Mouse (Mus musculus) left cerebral cortex, adult 18-20 months (tissue): Measurements from ENCODE around the gene Sirt2. TPM values are rescaled to one million over a fixed set of nuclear protein-coding genes. Genes with fewer than 3 reads are reported as not detected.

Experiments used
- DNase-seq, 2 experiments: peaks; one replicate each; pipeline ENCODE4 v3.0.0; 2021 to 2022; ENCODE audit warnings: low spot score in 2 of 2, mixed read lengths in 1 of 2
- total RNA-seq, 2 experiments: library from RNA; stranded (reverse); gene quantifications; 2 replicates each; pipeline ENCODE4 v1.2.3; 2021

Sirt2 gene
- total RNA-seq, 2 experiments from 2014 or later = 120 to 122 TPM

DNA sequence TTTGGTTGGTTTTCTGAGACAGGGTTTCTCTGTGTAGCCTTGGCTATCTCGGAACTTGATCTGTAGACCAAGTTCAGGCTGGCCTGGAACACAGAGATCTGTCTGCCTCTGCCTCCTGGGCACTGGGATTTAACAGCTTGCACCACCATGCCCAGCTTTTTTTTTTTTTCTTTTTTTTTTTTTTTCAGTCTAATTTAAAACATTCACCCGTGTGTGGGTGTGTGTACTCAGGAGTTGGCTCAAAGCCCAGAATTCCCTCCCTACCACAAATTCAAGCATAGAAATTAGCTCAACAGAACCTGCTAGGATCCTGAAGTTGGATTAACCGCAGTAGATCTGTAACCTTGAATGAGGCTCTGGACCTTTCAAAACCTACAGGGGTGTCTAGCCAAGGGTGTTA is 60.8 kb downstream of the Sirt2 start:
- DNase-seq = peak; percentile 69 to 70

DNA sequence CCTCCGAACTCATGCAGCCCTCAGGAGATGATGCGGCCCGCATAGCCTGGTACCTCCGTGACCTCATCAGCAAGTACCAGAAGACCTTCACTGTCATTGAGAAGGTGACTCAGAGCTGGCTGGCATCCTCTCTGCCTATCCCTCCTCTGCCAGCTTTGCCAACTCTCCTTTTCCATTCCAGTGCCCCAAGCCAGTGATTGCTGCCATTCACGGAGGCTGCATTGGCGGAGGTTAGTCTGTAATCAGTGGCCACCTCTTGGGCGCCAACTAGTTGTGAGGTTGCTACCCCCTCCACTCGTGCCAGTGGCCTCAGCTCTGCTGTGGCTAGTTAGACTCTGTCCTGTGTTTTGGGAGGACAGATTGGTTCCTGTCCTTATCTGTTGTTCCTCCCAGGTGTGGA is 63.3 kb downstream of the Sirt2 start:
- DNase-seq = no peak

DNA sequence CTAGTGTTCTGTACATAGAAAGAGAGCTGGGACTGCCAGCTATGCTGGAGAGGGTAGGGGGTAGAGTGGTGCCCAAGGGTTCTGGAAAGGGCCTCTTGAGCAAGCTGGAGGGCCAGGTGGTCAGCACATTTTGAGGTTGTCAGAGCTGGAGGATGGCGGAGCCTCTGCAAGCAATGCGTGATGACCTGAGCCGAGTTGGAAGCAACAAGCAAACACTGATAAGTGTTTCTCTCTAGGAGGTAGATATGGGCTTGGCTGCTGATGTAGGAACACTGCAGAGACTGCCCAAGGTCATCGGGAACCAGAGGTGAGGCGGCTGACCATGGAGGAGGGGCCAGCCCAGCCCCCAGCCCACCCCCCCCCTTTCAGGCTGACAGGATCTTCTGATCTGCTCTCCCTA is 64.4 kb downstream of the Sirt2 start:
- no peak for DNase-seq

DNA sequence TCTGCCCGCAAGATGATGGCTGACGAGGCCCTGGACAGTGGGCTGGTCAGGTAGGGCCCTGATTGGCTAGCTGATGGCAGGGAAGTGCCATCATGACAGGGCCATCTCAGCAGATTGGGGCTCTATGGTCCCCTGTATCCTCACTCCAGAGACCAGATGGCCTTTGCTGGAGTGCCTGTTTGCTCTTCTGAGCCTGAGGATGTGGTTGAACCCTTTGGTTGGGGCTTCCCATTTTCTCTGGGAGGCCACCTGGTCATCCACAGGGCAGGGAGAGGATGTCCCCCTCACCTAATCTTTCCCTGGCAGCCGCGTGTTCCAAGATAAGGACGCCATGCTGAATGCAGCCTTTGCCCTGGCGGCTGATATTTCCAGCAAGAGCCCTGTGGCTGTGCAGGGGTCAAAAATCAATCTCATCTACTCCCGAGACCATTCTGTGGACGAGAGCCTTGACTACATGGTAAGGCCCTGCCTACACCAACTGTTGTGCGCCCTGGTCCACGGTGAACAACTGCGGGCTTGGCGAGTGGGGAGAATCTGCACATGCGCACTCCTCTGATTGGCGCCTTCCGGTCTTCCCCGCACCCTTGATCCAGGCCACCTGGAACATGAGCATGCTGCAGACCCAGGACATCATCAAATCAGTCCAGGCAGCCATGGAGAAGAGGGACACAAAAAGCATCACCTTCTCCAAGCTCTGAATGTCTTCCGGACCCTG is 65.0 kb downstream of the Sirt2 start:
- DNase-seq = no peak

DNA sequence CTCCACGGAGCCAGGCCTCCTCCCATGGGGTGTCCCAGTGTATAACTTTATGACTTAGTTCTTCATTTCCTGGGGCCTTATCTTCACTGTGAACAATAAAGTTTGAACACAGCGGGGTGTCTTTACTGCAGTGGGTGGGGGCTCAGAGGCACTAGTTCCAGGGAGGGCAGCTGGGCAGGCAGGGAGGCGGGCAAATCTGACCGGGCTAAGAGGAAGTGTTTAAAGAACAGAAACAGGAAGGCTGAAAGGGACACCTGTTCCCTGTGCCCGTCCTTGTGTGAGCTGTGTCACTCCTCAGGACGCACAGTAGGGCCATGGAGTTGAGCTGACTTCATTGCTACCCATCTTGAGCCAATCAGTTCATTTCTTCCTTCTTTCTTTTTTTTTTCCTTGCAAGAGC is 65.6 kb downstream of the Sirt2 start:
- no peak for DNase-seq

DNA sequence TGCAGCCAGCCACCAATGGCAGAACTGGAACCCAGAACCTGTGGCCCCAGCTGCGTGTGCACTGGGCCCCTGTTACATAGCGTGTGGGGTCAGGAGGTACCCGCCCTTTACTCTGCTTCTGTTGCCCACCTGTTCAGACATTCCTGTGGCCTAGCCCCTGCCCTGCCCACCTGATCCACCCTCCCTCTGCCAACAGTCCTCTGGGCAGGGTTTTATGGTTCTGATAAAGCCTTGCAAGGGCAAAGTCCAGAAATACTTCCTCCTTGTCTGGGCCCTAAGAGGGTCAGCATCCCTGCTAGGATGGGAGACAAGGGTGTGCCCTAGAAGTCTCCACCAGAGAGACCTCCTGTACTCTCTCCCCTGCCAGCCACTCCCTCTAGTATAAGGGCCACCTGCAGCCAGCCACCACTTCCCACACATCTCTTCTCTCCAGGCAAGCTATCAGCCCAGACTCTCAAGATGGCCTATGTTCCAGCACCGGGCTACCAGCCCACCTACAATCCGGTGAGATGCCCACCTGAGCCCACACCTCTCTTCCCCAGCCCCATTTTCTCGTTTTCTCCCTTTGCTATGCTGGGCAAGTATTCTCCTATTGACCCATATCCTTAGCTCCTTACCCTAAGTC is 67.3 kb downstream of the Sirt2 start, which contains the start of gene Lgals4:
Gene Lgals4 (plus strand): TSS at position 132 of the 625 bp plus-strand sequence.
- no peak for DNase-seq

DNA sequence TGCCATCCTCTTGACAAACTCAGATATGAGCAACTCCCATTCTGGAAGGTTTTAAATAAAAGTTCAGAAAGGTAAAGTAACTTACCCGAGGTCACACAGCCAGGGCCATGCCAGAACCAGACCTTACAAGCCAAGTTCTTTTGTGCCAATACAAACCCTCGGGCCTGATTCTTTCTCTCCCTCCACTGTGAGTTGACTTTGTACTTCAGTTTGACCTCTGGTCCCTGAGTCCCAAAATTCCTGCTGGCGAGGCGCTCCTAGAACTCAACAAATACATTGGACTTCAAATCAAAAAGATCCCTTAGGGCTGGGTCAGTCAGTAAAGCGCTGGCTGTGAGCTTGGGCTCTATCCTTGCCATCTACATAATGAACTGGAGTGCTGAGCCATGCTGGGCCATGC is 70.4 kb downstream of the Sirt2 start:
- DNase-seq = no peak

Other genes starting within 250 kb of the Sirt2 start
- not detected for gene Ifnl3, start 243.9 kb upstream of the Sirt2 start, total RNA-seq
- gene Sycn, start 225.8 kb upstream of the Sirt2 start, total RNA-seq = not detected
- under 1 TPM in 1 of 2 experiments, not detected in 1; 0.28 TPM for gene Nccrp1, start 219.5 kb upstream of the Sirt2 start, total RNA-seq
- 10 to 100 TPM; 67.8 to 80.1 TPM for gene Samd4b, start 168.6 kb upstream of the Sirt2 start, total RNA-seq
- 1 to 10 TPM; 8.6 to 8.8 TPM for gene Pak4, start 168.6 kb upstream of the Sirt2 start, total RNA-seq
- 1 to 10 TPM; 2.2 to 2.4 TPM for gene Acp7, start 135.4 kb upstream of the Sirt2 start, total RNA-seq
- 10 to 100 TPM; 24.6 TPM for gene Fbxo27, start 73.9 kb upstream of the Sirt2 start, total RNA-seq
- gene Fbxo17, start 49.9 kb upstream of the Sirt2 start, total RNA-seq = 1 to 10 TPM; 1.9 to 2.3 TPM
- 10 to 100 TPM; 62.8 to 71.0 TPM for gene Mrps12, start 24.9 kb upstream of the Sirt2 start, total RNA-seq
- gene Sars2, start 24.7 kb upstream of the Sirt2 start, total RNA-seq = 10 to 100 TPM; 11.0 to 11.6 TPM
- 1 to 10 TPM; 1.1 to 2.9 TPM for gene Ccer2, start 10.6 kb upstream of the Sirt2 start, total RNA-seq
- gene Nfkbib, start 777 bp downstream of the Sirt2 start, total RNA-seq = 10 to 100 TPM; 35.0 to 38.6 TPM
- gene Rinl, start 22.2 kb downstream of the Sirt2 start, total RNA-seq = 1 to 10 TPM; 2.1 to 3.9 TPM
- gene Hnrnpl, start 41.8 kb downstream of the Sirt2 start, total RNA-seq = 100 to 1,000 TPM; 427 to 456 TPM
- 10 to 100 TPM; 53.5 to 56.6 TPM for gene Ech1, start 58.5 kb downstream of the Sirt2 start, total RNA-seq
- gene Lgals4, start 67.1 kb downstream of the Sirt2 start, total RNA-seq = 1 to 10 TPM; 1.9 to 2.4 TPM
- gene Lgals7, start 97.1 kb downstream of the Sirt2 start, total RNA-seq = under 1 TPM in 1 of 2 experiments, not detected in 1; 0.74 TPM
- gene Capn12, start 114.7 kb downstream of the Sirt2 start, total RNA-seq = under 1 TPM; 0.61 to 0.95 TPM
- 100 to 1,000 TPM; 192 TPM for gene Actn4, start 195.6 kb downstream of the Sirt2 start, total RNA-seq
- gene Eif3k, start 215.1 kb downstream of the Sirt2 start, total RNA-seq = 100 to 1,000 TPM; 196 to 199 TPM
- gene Map4k1, start 215.3 kb downstream of the Sirt2 start, total RNA-seq = 1 to 10 TPM; 1.0 to 1.7 TPM